Mouse (Mus musculus) stomach, postnatal 0 days (tissue): ENCODE data around the gene Npy2r.

Source experiments
- CTCF ChIP-seq: IDR thresholded peaks from 2 replicates; pipeline ENCODE4 v1.5.1; 2016; ENCODE audit warnings: antibody characterized with exemption, low read depth, mild to moderate bottlenecking, moderate library complexity
- EP300 ChIP-seq: optimal IDR thresholded peaks from 2 replicates; pipeline ENCODE3; 2016; ENCODE audit warnings: antibody characterized with exemption

GRCm38 (mm10) chr3:82548753-82549152, 869 bp upstream of the Npy2r start:
- TF ChIP-seq CTCF (peak; percentile 67), EP300 (no peak)
